Mouse (Mus musculus) erythroid progenitor cell, adult 5-6 weeks (primary cell): ENCODE data around the gene Suds3. TPM values are rescaled to one million over a fixed set of nuclear protein-coding genes. Genes with fewer than 3 reads are reported as not detected.

Experiments
- ATAC-seq: replicated peaks from 2 replicates; pipeline ENCODE4 v1.8.0; 2016; ENCODE audit warnings: moderate number of reproducible peaks, mild to moderate bottlenecking, moderate TSS enrichment, inconsistent platforms; ENCODE audit not compliant: poor library complexity, low FRiP score, severe bottlenecking
- total RNA-seq, 2 experiments: library from RNA; stranded (forward) in 1 of 2; stranded (reverse) in 1 of 2; fragments of 150-400 nt in 1 of 2; fragments of 186-747, 209-891 nt in 1 of 2; gene quantifications; 2 replicates each; pipeline versions ENCODE4 v1.2.3 to v1.2.4; 2015 to 2017; ENCODE audit warnings: low replicate concordance in 2 of 2

Suds3 gene
- total RNA-seq, 2 experiments from 2014 or later = 23.5 to 70.5 TPM

- no peak for ATAC-seq
Measured at GRCm38 (mm10) chr5:117137011-117137410, 21.1 kb upstream of the Suds3 start.

- no peak for ATAC-seq
Measured at GRCm38 (mm10) chr5:117136570-117136969, 20.7 kb upstream of the Suds3 start.

GRCm38 (mm10) chr5:117135869-117136268, 20.0 kb upstream of the Suds3 start:
- ATAC-seq = 0 out of 2 replicates have a peak, but pooled peaks have one; percentile 17

- no peak for ATAC-seq
Measured at GRCm38 (mm10) chr5:117134889-117135456, 19.1 kb upstream of the Suds3 start.

GRCm38 (mm10) chr5:117134066-117134888, 18.4 kb upstream of the Suds3 start:
- peak; percentile 49 for ATAC-seq

GRCm38 (mm10) chr5:117133446-117134065, 17.6 kb upstream of the Suds3 start:
- ATAC-seq = peak; percentile 84

- no peak for ATAC-seq
Measured at GRCm38 (mm10) chr5:117130726-117131125, 14.8 kb upstream of the Suds3 start.

- no peak for ATAC-seq
Measured at GRCm38 (mm10) chr5:117127051-117127450, 11.1 kb upstream of the Suds3 start.

- no peak for ATAC-seq
Measured at GRCm38 (mm10) chr5:117125482-117126346, 9.8 kb upstream of the Suds3 start.

GRCm38 (mm10) chr5:117123840-117124239, 7.9 kb upstream of the Suds3 start:
- ATAC-seq = no peak

- no peak for ATAC-seq
Measured at GRCm38 (mm10) chr5:117123102-117123501, 7.2 kb upstream of the Suds3 start.

- ATAC-seq = no peak
Measured at GRCm38 (mm10) chr5:117121657-117122056, 5.7 kb upstream of the Suds3 start.

GRCm38 (mm10) chr5:117120489-117121466, 4.9 kb upstream of the Suds3 start:
- 0 out of 2 replicates have a peak, but pooled peaks have one; percentile 26 for ATAC-seq

GRCm38 (mm10) chr5:117119777-117120488, 4.0 kb upstream of the Suds3 start, which contains the start of gene Taok3:
Gene Taok3, plus strand, starts transcription at chr5:117120129.
- peak; percentile 77 for ATAC-seq

- no peak for ATAC-seq
Measured at GRCm38 (mm10) chr5:117118850-117119249, 2.9 kb upstream of the Suds3 start.

- no peak for ATAC-seq
Measured at GRCm38 (mm10) chr5:117118220-117118619, 2.3 kb upstream of the Suds3 start.

- ATAC-seq = no peak
Measured at GRCm38 (mm10) chr5:117117716-117118115, 1.8 kb upstream of the Suds3 start.

GRCm38 (mm10) chr5:117117241-117117640, 1.3 kb upstream of the Suds3 start:
- ATAC-seq = no peak
